Mouse (Mus musculus): ENCODE measurements around the gene Pdk1.

Pdk1 gene

DNA sequence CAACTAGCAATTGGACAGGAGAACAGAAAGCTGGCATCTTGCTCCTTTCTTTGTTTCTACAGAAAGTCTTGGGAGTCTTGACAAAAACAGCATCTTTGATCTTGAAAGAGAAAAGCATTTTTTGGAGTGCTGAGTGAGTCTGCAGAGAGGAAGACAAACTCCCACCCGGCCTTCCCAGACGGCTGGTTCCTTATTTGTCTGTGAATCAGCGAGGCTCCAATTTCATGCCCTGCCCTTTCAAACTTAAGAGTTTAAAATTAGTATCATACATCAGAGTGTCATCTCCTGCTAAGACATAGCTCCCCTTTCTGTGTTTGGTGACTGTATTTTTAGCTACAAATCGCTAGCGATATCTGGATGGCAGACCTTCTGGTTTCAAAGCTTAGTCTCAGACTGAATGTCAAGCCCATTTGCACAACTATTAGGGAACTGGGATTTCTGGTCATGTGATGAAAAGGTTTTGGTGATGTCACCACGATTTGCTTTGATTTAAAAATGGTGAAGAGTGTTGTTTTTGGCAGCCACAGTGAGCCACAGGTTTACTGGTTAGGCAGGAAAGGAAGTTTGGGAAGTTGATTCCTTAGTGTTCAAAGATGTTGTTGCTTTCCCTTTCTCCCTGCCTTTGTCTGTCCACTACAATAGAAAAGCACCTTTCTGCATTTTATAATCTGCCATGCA, 65.8 kb downstream of the Pdk1 start:
- DNase-seq (ENCODE audit: low spot score in 2 of 2) = peak in 1 of 2 experiments; percentile 29

DNA sequence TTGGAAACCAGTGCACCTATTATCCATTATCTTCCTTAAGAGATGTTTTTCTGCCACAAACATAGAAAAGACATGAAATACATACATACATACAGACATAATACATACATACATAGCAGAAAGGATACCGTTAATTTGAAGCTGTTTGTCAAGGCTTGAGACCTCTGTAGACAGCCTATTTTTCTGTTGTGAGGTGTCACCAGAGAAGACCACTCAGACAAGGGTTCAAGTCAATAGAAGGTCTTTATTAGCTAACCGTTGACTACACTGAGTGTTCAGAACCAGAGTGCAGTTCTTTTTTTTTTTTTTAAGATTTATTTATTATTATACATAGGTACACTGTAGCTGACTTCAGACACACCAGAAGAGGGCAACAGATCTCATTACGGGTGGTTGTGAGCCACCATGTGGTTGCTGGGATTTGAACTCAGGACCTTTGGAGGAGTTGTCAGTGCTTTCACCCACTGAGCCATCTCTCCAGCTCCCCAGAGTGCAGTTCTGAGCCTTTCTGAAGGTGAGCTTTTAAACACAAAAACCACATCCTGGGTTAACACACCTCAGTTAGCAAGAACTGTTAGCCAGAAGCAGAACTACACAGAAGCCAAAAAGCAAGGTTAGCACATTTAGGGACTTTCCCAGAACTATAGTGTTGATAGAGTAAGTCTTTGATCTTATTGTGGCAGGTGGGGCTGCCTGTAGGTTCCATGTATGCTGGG, 68.1 kb downstream of the Pdk1 start:
- no peak for DNase-seq (ENCODE audit: low spot score in 2 of 2)

DNA sequence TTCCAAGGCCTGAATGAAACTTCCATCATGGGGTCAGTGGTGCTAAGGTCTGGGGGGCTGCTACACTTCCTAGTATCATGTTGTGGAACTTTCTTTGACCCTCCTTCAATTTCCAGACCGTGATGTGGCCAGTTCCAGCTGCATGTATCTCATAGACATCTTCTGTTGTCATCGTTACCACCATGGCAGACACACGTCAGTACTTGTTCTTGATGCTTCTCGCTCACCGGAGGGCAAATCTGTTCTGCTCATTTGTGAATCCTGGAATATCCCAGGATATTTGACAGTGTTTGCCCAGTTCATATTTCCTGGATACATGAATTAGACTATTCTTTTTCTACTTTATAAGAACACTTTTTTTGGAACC, 68.7 kb downstream of the Pdk1 start:
- DNase-seq (ENCODE audit: low spot score in 2 of 2) = no peak

DNA sequence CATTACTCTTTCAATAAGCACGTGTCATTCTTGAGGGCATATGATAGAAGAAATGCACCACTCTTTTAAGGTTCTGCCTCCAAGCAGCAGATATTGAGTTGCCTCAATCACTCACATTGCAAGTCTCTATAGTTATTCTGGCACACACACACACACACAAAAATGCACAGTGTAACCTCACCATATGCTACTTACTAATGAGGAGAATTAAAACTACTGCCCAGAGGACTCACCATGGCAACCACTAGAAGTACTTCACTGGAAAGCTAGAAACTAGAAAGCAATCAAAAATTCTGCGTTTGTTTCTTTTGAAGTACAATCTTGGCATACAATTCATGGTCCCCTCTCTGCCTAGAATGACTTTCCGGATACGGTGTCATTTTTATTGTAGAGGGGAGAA, 78.2 kb downstream of the Pdk1 start:
- DNase-seq (ENCODE audit: low spot score in 2 of 2) = no peak

Data from right cerebral cortex, postnatal 10 days (tissue).